In genomic region chr5:24586547-24587199, GRCm38 (mm10) we compare ENCODE assay signal across 8 mouse cellular contexts. TPM values are rescaled to one million over a fixed set of nuclear protein-coding genes. Genes with fewer than 3 reads are reported as not detected.
DNase-seq lines count a peak whose midpoint lies in the region; ATAC-seq lines count a peak whose summit lies in the region.

Gene Chpf2 (plus strand): TSS chr5:24586741.

- peak within 1 kb of the TSS; percentile 68 for H3K4me2 ChIP-seq in hindbrain, embryonic 11.5 days (replicated peaks; ENCODE audit: low read depth, low read length)

- H3K4me1 ChIP-seq in hindbrain, embryonic 11.5 days (replicated peaks; ENCODE audit: control insufficient read depth, insufficient read depth, low read length), result peaks cover 8% of the 10 kb centered on the region

- no peak within 1 kb of the TSS for H3K27ac ChIP-seq in hindbrain, embryonic 11.5 days (ENCODE audit: low read depth, low read length)

- H3K27me3 ChIP-seq in hindbrain, embryonic 11.5 days (ENCODE audit: control insufficient read depth, insufficient read depth, low read length), result peaks cover under 1% of the 10 kb centered on the region; the same call in 1 of the 2 replicates

- peak; percentile 94 for DNase-seq in R1 (ENCODE audit: low read depth, low spot score)
- peak; percentile 72 for DNase-seq in cerebellum, adult 9-10 months
- DNase-seq in frontal cortex, adult 2 months (ENCODE audit: extremely low spot score in 1 of 2, low spot score in 1 of 2), result peak; percentile 71 to 84
- DNase-seq in hindbrain, embryonic 11.5 days (ENCODE audit: low spot score), result peak; percentile 86
- peak; percentile 79 to 86 for DNase-seq in layer of hippocampus, postnatal 14 days (ENCODE audit: low spot score in 2 of 2)
- peak; percentile 89 for DNase-seq in lung, postnatal 36 days
- peak; percentile 87 for DNase-seq in right cerebral cortex, adult 18-20 months
- peak; percentile 83 for DNase-seq in urinary bladder, postnatal 14 days (ENCODE audit: low spot score)

- peak; percentile 87 for ATAC-seq in hindbrain, embryonic 11.5 days (ENCODE audit: low FRiP score)

- peak within 1 kb of the TSS; percentile 65 for H3K4me3 ChIP-seq in hindbrain, embryonic 11.5 days (ENCODE audit: low read depth, low read length)

- no peaks in the 10 kb centered on the region for H3K36me3 ChIP-seq in hindbrain, embryonic 11.5 days (ENCODE audit: control insufficient read depth, insufficient read depth, low read length)

- no peaks in the 10 kb centered on the region for H3K9me3 ChIP-seq in hindbrain, embryonic 11.5 days (ENCODE audit: control insufficient read depth, low read length)

- H3K9ac ChIP-seq in hindbrain, embryonic 11.5 days (ENCODE audit: low read depth, low read length), result peak within 1 kb of the TSS; percentile 72

- 1% methylated on average over 43 of the region's 43 CpGs for WGBS in hindbrain, embryonic 11.5 days

RNA-seq across cellular contexts. Expression of gene Chpf2, which starts in this region (rescaled TPM):
- 47.1 and 50.5 TPM in 2 replicates for polyA plus RNA-seq in frontal cortex, adult 2 months (2012; rRNA removed)
- polyA plus RNA-seq in hindbrain, embryonic 11.5 days (2014; fragmentation: Nextera tagmentation; extraction: Ambion mirVana), result 8.6 and 8.7 TPM in 2 replicates
- total RNA-seq in layer of hippocampus, postnatal 14 days (2021), result 10 to 100 TPM; 64.3 to 73.2 TPM
